18 mouse cellular contexts compared by ENCODE assay signal in the genomic region with DNA sequence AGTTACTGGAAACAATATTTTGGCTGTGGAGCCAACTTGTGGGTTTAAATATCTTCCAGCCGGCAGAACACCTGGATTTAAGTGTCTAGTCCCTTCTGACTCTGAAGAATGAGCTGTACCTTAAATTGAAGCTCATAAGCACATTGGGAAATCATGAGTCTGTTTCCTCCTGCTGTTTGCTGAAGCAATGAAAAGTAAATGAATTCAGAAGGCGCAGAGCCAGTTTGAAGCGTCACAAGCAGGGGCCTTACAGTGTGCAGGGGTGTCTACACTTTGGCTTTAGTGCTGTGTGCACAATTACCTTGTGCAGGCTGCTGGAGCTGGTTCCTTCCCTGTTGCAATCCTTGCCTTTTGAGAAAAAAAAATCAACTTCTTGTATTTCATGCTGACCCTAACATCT.
DNase-seq lines count a peak whose midpoint lies in the region; ATAC-seq and TF ChIP-seq lines count a peak whose summit lies in the region.
"Had no signal": no experiment of that assay in that cellular context is flagged by ENCODE, and none has a peak within 500 bp of the region (broad histone marks: within the 10 kb centered on the region; RNA-seq: fewer than 3 reads in every experiment).

No protein-coding gene starts in this region.

- peaks cover 56% of the 10 kb centered on the region for H3K4me1 ChIP-seq in liver, embryonic 13.5 days (replicated peaks)
- H3K4me1 ChIP-seq in liver, embryonic 12.5 days: peaks cover 38% of the 10 kb centered on the region
- H3K4me1 ChIP-seq in limb, embryonic 13.5 days: peaks cover 50% of the 10 kb centered on the region
- no peaks in the 10 kb centered on the region; the same call in 1 of the 2 replicates for H3K4me1 ChIP-seq in lung, embryonic 14.5 days (ENCODE audit: insufficient read depth)
- H3K4me1 ChIP-seq in forebrain, embryonic 10.5 days: peaks cover 54% of the 10 kb centered on the region

- no peaks in the 10 kb centered on the region for H3K36me3 ChIP-seq in liver, embryonic 13.5 days
- H3K36me3 ChIP-seq in liver, embryonic 12.5 days: no peaks in the 10 kb centered on the region
- H3K36me3 ChIP-seq in limb, embryonic 13.5 days: no peaks in the 10 kb centered on the region
- H3K36me3 ChIP-seq in lung, embryonic 14.5 days (ENCODE audit: insufficient read depth): no peaks in the 10 kb centered on the region
- no peaks in the 10 kb centered on the region for H3K36me3 ChIP-seq in forebrain, embryonic 10.5 days (replicated peaks)
- H3K36me3 ChIP-seq: embryonic facial prominence, embryonic 13.5 days; heart, embryonic 13.5 days; midbrain, embryonic 12.5 days; neural tube, embryonic 13.5 days had no signal

- H3K4me2 ChIP-seq in liver, embryonic 13.5 days: no peak overlapping the region
- H3K4me2 ChIP-seq in liver, embryonic 12.5 days: no peak overlapping the region
- no peak overlapping the region for H3K4me2 ChIP-seq in limb, embryonic 13.5 days (replicated peaks)
- no peak overlapping the region for H3K4me2 ChIP-seq in lung, embryonic 14.5 days
- H3K4me2 ChIP-seq: embryonic facial prominence, embryonic 13.5 days; heart, embryonic 13.5 days; hindbrain, embryonic 14.5 days; midbrain, embryonic 12.5 days; neural tube, embryonic 13.5 days had no signal

- H3K27ac ChIP-seq in liver, embryonic 13.5 days: 0 out of 2 replicates have a peak overlapping the region, but pooled peaks have one; percentile 24
- no peak overlapping the region for H3K27ac ChIP-seq in liver, embryonic 12.5 days
- peak overlapping the region; percentile 56 for H3K27ac ChIP-seq in limb, embryonic 13.5 days
- H3K27ac ChIP-seq in lung, embryonic 14.5 days (ENCODE audit: low read depth): 0 out of 2 replicates have a peak overlapping the region, but pooled peaks have one; percentile 15
- H3K27ac ChIP-seq in forebrain, embryonic 10.5 days: no peak overlapping the region
- H3K27ac ChIP-seq: embryonic facial prominence, embryonic 13.5 days; heart, embryonic 13.5 days; hindbrain, embryonic 14.5 days; midbrain, embryonic 12.5 days; neural tube, embryonic 13.5 days had no signal

- H3K9ac ChIP-seq in liver, embryonic 13.5 days: no peak overlapping the region
- no peak overlapping the region for H3K9ac ChIP-seq in liver, embryonic 12.5 days
- no peak overlapping the region for H3K9ac ChIP-seq in limb, embryonic 13.5 days
- no peak overlapping the region for H3K9ac ChIP-seq in lung, embryonic 14.5 days
- H3K9ac ChIP-seq: embryonic facial prominence, embryonic 13.5 days; heart, embryonic 13.5 days; hindbrain, embryonic 14.5 days; midbrain, embryonic 12.5 days; neural tube, embryonic 13.5 days had no signal

- no peak for DNase-seq in liver, embryonic 13.5 days
- DNase-seq in lung, embryonic 14.5 days: peak; percentile 50
- DNase-seq in lung, postnatal 4 days: peak; percentile 41 to 58
- DNase-seq in adrenal gland, adult 18-20 months (ENCODE audit: low spot score in 2 of 2): no peak
- DNase-seq in forebrain, embryonic 10.5 days (ENCODE audit: extremely low spot score, low spot score): no peak
- no peak for DNase-seq in left cerebral cortex, postnatal 10 days (ENCODE audit: extremely low spot score in 1 of 2, low spot score in 2 of 2)
- DNase-seq: cerebellum, adult 8-10 months; heart, adult 11 months; right cerebral cortex, adult 18-20 months; thymus, adult 18-20 months had no signal

- intact Hi-C loops in left cerebral cortex, postnatal 10 days (cut with DNase I): no loop called here

- TF ChIP-seq CTCF in lung, embryonic 14.5 days (IDR thresholded peaks at IDR 0.05; ENCODE audit: low read depth): no peak

- ATAC-seq in liver, embryonic 13.5 days (ENCODE audit: low read depth): no peak
- ATAC-seq in liver, embryonic 12.5 days: no peak
- peak; percentile 73 for ATAC-seq in limb, embryonic 13.5 days (ENCODE audit: low FRiP score, low read depth)
- ATAC-seq in lung, embryonic 14.5 days (ENCODE audit: insufficient read depth): no peak
- ATAC-seq: intestine, postnatal 0 days had no signal

- H3K27me3 ChIP-seq in liver, embryonic 13.5 days: no peaks in the 10 kb centered on the region
- no peaks in the 10 kb centered on the region for H3K27me3 ChIP-seq in liver, embryonic 12.5 days (replicated peaks)
- no peaks in the 10 kb centered on the region for H3K27me3 ChIP-seq in limb, embryonic 13.5 days
- H3K27me3 ChIP-seq in lung, embryonic 14.5 days (ENCODE audit: insufficient read depth, low read length): no peaks in the 10 kb centered on the region
- peaks cover 21% of the 10 kb centered on the region for H3K27me3 ChIP-seq in forebrain, embryonic 10.5 days (ENCODE audit: poor library complexity, severe bottlenecking)
- H3K27me3 ChIP-seq: embryonic facial prominence, embryonic 13.5 days; heart, embryonic 13.5 days; neural tube, embryonic 13.5 days had no signal

- no peaks in the 10 kb centered on the region for H3K9me3 ChIP-seq in liver, embryonic 13.5 days (replicated peaks)
- H3K9me3 ChIP-seq in liver, embryonic 12.5 days (replicated peaks): no peaks in the 10 kb centered on the region
- H3K9me3 ChIP-seq in limb, embryonic 13.5 days: no peaks in the 10 kb centered on the region
- H3K9me3 ChIP-seq in lung, embryonic 14.5 days (ENCODE audit: low read depth, low read length): no peaks in the 10 kb centered on the region
- no peaks in the 10 kb centered on the region for H3K9me3 ChIP-seq in forebrain, embryonic 10.5 days
- H3K9me3 ChIP-seq: embryonic facial prominence, embryonic 13.5 days; heart, embryonic 13.5 days; midbrain, embryonic 12.5 days; neural tube, embryonic 13.5 days had no signal

- 80% methylated on average over 3 of the region's 3 CpGs for WGBS in liver, embryonic 13.5 days (ENCODE audit: insufficient replicate concordance)
- 82% methylated on average over 3 of the region's 3 CpGs for WGBS in liver, embryonic 12.5 days (ENCODE audit: insufficient replicate concordance)
- WGBS in limb, embryonic 13.5 days: 22% methylated on average over 3 of the region's 3 CpGs
- 55% methylated on average over 3 of the region's 3 CpGs for WGBS in lung, embryonic 14.5 days
- WGBS in forebrain, embryonic 10.5 days: 95% methylated on average over 3 of the region's 3 CpGs

- no peak overlapping the region for H3K4me3 ChIP-seq in liver, embryonic 13.5 days (replicated peaks)
- H3K4me3 ChIP-seq in liver, embryonic 12.5 days: no peak overlapping the region
- no peak overlapping the region for H3K4me3 ChIP-seq in limb, embryonic 13.5 days
- H3K4me3 ChIP-seq in lung, embryonic 14.5 days (ENCODE audit: low read depth, low read length): no peak overlapping the region
- no peak overlapping the region for H3K4me3 ChIP-seq in forebrain, embryonic 10.5 days
- H3K4me3 ChIP-seq: embryonic facial prominence, embryonic 13.5 days; heart, embryonic 13.5 days; midbrain, embryonic 12.5 days; neural tube, embryonic 13.5 days had no signal

Comparison
In these comparisons a context has a peak if more than half of its experiments do, and no peak if none do; other contexts are left out.
1. H3K27ac ChIP-seq: peak in liver, embryonic 13.5 days (single experiment), limb, embryonic 13.5 days (single experiment) and lung, embryonic 14.5 days (single experiment); none in liver, embryonic 12.5 days (single experiment) and forebrain, embryonic 10.5 days (single experiment).
2. DNase-seq: peak in lung, embryonic 14.5 days (single experiment) and lung, postnatal 4 days (2 of 2); none in liver, embryonic 13.5 days (single experiment), adrenal gland, adult 18-20 months (0 of 2), forebrain, embryonic 10.5 days (single experiment) and left cerebral cortex, postnatal 10 days (0 of 2).